Mouse (Mus musculus) cerebellum, postnatal 10 days (tissue): ENCODE data around the gene Ptov1.

Experiments used
- DNase-seq, 2 experiments: peaks; one replicate each; pipeline ENCODE4 v3.0.0; 2021; ENCODE audit warnings: mixed read lengths in 2 of 2

Ptov1 gene

GRCm38 (mm10) chr7:44839491-44840191 lies 29.9 kb downstream of the Ptov1 start:
- DNase-seq: peak; percentile 48 to 61

- no peak for DNase-seq
Observed at GRCm38 (mm10) chr7:44839171-44839490, 30.5 kb downstream of the Ptov1 start.

GRCm38 (mm10) chr7:44838073-44838472 lies 31.5 kb downstream of the Ptov1 start:
- no peak for DNase-seq

GRCm38 (mm10) chr7:44836423-44837053 lies 33.0 kb downstream of the Ptov1 start:
- DNase-seq: no peak

GRCm38 (mm10) chr7:44836016-44836404 lies 33.6 kb downstream of the Ptov1 start:
- DNase-seq: no peak

GRCm38 (mm10) chr7:44835373-44836015 lies 34.1 kb downstream of the Ptov1 start:
- no peak for DNase-seq

- DNase-seq: no peak
Observed at GRCm38 (mm10) chr7:44832763-44833162, 36.8 kb downstream of the Ptov1 start.

GRCm38 (mm10) chr7:44828706-44829105 lies 40.9 kb downstream of the Ptov1 start:
- DNase-seq: no peak

- DNase-seq: no peak
Observed at GRCm38 (mm10) chr7:44826771-44827170, 42.8 kb downstream of the Ptov1 start.

GRCm38 (mm10) chr7:44824872-44825271 lies 44.7 kb downstream of the Ptov1 start:
- DNase-seq: peak; percentile 92 to 94

GRCm38 (mm10) chr7:44823409-44823808 lies 46.2 kb downstream of the Ptov1 start:
- DNase-seq: no peak

- DNase-seq: peak in 1 of 2 experiments; percentile 2
Observed at GRCm38 (mm10) chr7:44821666-44822448, 47.7 kb downstream of the Ptov1 start.

- no peak for DNase-seq
Observed at GRCm38 (mm10) chr7:44820525-44820924, 49.1 kb downstream of the Ptov1 start.

GRCm38 (mm10) chr7:44819863-44820262 lies 49.7 kb downstream of the Ptov1 start:
- no peak for DNase-seq

GRCm38 (mm10) chr7:44819391-44819790 lies 50.2 kb downstream of the Ptov1 start:
- DNase-seq: no peak

- peak; percentile 52 to 67 for DNase-seq
Observed at GRCm38 (mm10) chr7:44818751-44819235, 50.8 kb downstream of the Ptov1 start.

GRCm38 (mm10) chr7:44818164-44818563 lies 51.4 kb downstream of the Ptov1 start:
- DNase-seq: no peak

- DNase-seq: no peak
Observed at GRCm38 (mm10) chr7:44817441-44817840, 52.1 kb downstream of the Ptov1 start.

- no peak for DNase-seq
Observed at GRCm38 (mm10) chr7:44816470-44817021, 53.0 kb downstream of the Ptov1 start, which contains the start of gene Atf5. Gene Atf5, minus strand, starts transcription at chr7:44816658.

GRCm38 (mm10) chr7:44815721-44816469 lies 53.7 kb downstream of the Ptov1 start, which contains the start of the genes Nup62 and Il4i1:
Gene Nup62, plus strand, starts transcription at chr7:44816088.
Gene Il4i1, plus strand, starts transcription at chr7:44816387.
- DNase-seq: peak; percentile 100

- DNase-seq: peak; percentile 43 to 52
Observed at GRCm38 (mm10) chr7:44814952-44815553, 54.5 kb downstream of the Ptov1 start.
